Mouse (Mus musculus) midbrain, embryonic 16.5 days (tissue): ENCODE measurements around the gene Dclk1. TPM values are rescaled to one million over a fixed set of nuclear protein-coding genes. Genes with fewer than 3 reads are reported as not detected.

Experiments used
- ATAC-seq: fragments of 200-750 bp; cut with Nextera tagmentation; 2 replicates; pipeline ENCODE4 v1.8.0; 2017; ENCODE audit warnings: moderate TSS enrichment
- H3K27ac ChIP-seq: fragments of 300-500 bp; sonication (generic); 2 replicates; pipeline ENCODE4 v1.5.1; 2014; ENCODE audit warnings: mild to moderate bottlenecking, low read length, mixed read lengths
- H3K27me3 ChIP-seq: fragments of 300-500 bp; sonication (generic); 2 replicates; pipeline ENCODE4 v1.6.1; 2014; ENCODE audit warnings: low read depth, low read length, mixed read lengths; ENCODE audit not compliant: control insufficient read depth, insufficient read depth
- H3K36me3 ChIP-seq: fragments of 300-500 bp; sonication (generic); 2 replicates; pipeline ENCODE4 v1.6.1; 2014; ENCODE audit warnings: mild to moderate bottlenecking, low read length, moderate library complexity, mixed read lengths; ENCODE audit not compliant: control insufficient read depth, insufficient read depth
- H3K4me1 ChIP-seq: fragments of 300-500 bp; sonication (generic); 2 replicates; pipeline ENCODE4 v1.6.1; 2014; ENCODE audit warnings: mild to moderate bottlenecking, low read length, mixed read lengths; ENCODE audit not compliant: control insufficient read depth, insufficient read depth
- H3K4me2 ChIP-seq: fragments of 300-500 bp; sonication (generic); 2 replicates; pipeline ENCODE4 v1.6.1; 2014; ENCODE audit warnings: mild to moderate bottlenecking, low read length, mixed read lengths
- H3K4me3 ChIP-seq: fragments of 300-500 bp; sonication (generic); 2 replicates; pipeline ENCODE4 v1.5.1; 2014; ENCODE audit warnings: low read depth, mild to moderate bottlenecking, low read length, moderate library complexity, mixed read lengths
- H3K9ac ChIP-seq: fragments of 300-500 bp; sonication (generic); 2 replicates; pipeline ENCODE4 v1.6.1; 2014; ENCODE audit warnings: low read depth, low read length, mixed read lengths
- H3K9me3 ChIP-seq: fragments of 300-500 bp; sonication (generic); replicated peaks from 2 replicates; pipeline ENCODE4 v1.6.1; 2014; ENCODE audit warnings: mild to moderate bottlenecking, low read length, mixed read lengths; ENCODE audit not compliant: control insufficient read depth, poor library complexity, severe bottlenecking
- WGBS: fragments of 180-500 bp; shearing (Covaris S2); extraction: QIAGEN DNeasy Blood & Tissue Kit; methylation state at CpG from one replicate; pipeline ENCODE4 v1.1.7; 2014; 5-methylcytosine and 5-hydroxymethylcytosine counted together
- polyA plus RNA-seq: library from polyadenylated mRNA; unstranded; fragments of >200 nt; fragmentation: Nextera tagmentation; extraction: Ambion mirVana; gene quantifications from 2 replicates; pipeline ENCODE4 v1.2.1, GENCODE M21; 2015

The Dclk1 gene
- polyA plus RNA-seq, 1 experiment from 2014 or later = 293 TPM

DNA sequence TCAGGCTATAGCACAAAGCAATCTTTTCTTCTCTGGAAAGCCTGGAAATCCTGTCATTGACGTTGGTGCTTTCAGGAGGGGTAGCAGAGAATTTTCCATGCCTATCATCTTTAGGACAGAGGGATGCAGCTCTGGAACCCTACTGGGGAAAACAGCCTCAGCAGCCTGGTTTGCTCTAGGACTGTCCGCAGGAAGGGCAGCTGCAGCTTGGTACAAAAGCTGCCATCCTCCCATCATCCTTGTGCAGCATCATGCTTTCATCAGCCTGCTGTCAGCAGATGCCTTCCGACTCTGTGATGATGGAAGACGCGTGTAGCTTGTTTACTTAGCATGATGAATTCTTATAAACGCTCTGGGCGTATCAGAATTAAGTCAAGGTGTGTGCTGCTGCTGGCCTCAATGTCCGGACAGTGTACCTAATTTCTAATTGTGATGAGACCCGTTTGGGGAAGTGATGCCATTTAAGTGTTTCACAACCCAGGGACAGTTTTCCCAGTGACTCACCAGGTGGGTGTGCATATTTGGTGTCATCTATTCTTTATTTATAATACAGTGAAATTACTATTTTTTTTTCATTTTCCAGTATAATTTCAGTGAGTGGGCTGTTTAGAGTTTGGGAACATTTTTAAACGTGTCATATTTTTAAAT is 50.7 kb downstream of the Dclk1 start:
- Histone ChIP-seq H3K36me3 (no peaks in the 10 kb centered on the region), H3K4me1 (peaks cover 4% of the 10 kb centered on the region; the same call in 1 of the 2 replicates), H3K27ac (no peak overlapping the region), H3K4me3 (no peak overlapping the region), H3K9me3 (no peaks in the 10 kb centered on the region), H3K4me2 (no peak overlapping the region), H3K9ac (no peak overlapping the region), H3K27me3 (no peaks in the 10 kb centered on the region)
- 59% methylated on average over 10 of the region's 10 CpGs for WGBS
- no peak for ATAC-seq

- Histone ChIP-seq H3K36me3 (0 out of 2 replicates have a peak, but pooled peaks cover 2% of the 10 kb centered on the region), H3K27me3 (no peaks in the 10 kb centered on the region), H3K27ac (no peak overlapping the region), H3K4me2 (no peak overlapping the region), H3K9me3 (no peaks in the 10 kb centered on the region), H3K4me1 (peaks cover 12% of the 10 kb centered on the region), H3K4me3 (no peak overlapping the region), H3K9ac (no peak overlapping the region)
- ATAC-seq = no peak
Measured at GRCm38 (mm10) chr3:55305653-55306052, 63.5 kb downstream of the Dclk1 start.

DNA sequence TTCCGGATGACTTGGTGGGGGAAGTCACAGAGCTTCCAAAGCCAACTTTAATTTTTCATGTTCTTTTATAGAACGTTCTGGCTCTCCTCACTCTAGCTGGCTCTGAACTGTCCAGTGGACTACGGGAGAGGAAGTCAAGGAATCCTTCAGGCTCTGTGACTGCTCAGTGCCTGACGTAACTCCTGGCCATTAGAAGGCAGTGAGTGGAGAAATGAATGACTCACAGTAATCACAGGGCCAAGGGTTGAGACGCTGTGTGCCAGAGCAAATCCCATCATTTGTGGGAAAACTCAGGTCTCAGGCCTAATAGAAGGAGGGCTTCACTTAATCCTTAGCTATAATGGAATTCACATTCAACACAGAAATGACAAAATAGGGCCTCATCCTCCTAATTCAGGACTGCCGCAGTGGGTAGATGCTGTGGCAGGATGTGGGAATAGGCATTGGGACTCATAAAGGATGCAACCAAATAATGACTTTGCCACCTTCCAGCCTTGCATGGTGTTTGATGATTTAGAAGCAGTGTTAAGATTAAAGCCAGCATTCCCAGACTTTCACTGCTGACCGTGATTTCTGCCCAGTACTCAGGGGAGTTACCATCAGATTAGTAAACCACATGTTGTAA is 65.5 kb downstream of the Dclk1 start:
- Histone ChIP-seq H3K9ac (no peak overlapping the region), H3K9me3 (no peaks in the 10 kb centered on the region), H3K27ac (no peak overlapping the region), H3K27me3 (no peaks in the 10 kb centered on the region), H3K4me2 (no peak overlapping the region), H3K36me3 (no peaks in the 10 kb centered on the region), H3K4me3 (no peak overlapping the region), H3K4me1 (peaks cover 12% of the 10 kb centered on the region)
- no peak; the same call in 1 of the 2 replicates for ATAC-seq
- 45% methylated on average over 7 of the region's 7 CpGs for WGBS

DNA sequence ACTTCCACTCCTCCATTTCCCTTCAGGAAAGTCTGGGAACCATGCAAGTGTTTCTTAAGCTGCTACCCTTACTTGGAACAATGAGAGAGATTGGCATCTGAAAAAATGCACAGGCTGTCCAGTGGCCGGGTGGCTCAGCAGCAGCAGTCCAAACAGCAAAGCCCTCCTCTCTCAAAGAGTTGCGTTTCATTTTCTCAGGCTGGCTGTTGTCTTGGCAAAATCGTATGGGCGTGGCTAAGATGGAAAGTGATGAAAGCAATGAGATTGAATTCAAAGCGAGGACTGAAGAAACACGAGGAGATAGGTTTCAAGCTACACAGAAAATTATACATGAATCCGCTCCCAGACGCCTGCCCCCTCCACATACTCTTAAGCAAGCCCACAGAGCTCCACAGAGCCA is 67.8 kb downstream of the Dclk1 start:
- H3K9me3 ChIP-seq = no peaks in the 10 kb centered on the region
- no peak overlapping the region for H3K4me3 ChIP-seq
- 61% methylated on average over 8 of the region's 8 CpGs for WGBS
- H3K27ac ChIP-seq = no peak overlapping the region
- peaks cover 12% of the 10 kb centered on the region for H3K4me1 ChIP-seq
- H3K9ac ChIP-seq = no peak overlapping the region
- H3K36me3 ChIP-seq = no peaks in the 10 kb centered on the region
- H3K4me2 ChIP-seq = no peak overlapping the region
- no peaks in the 10 kb centered on the region for H3K27me3 ChIP-seq
- no peak for ATAC-seq

DNA sequence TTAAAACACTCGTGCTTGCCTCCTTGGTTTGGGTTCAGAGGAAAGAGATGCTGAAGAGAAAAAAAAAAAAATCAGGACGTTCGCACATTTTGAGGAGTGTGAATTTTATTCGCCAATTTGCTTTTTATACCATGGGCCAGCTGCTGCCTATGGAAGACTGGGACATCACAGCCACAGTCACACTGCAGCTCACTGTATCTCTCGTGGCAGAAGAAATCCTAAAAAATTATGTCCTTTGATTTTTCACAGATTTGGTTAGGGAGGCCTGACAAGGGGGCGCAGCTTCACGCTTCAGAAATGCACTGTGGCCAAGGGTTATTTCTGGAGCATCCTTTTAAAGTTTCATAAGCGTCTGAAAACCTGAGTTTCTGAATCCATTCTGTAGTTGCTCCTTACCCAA is 73.7 kb downstream of the Dclk1 start:
- no peaks in the 10 kb centered on the region for H3K9me3 ChIP-seq
- H3K4me2 ChIP-seq = no peak overlapping the region
- no peaks in the 10 kb centered on the region for H3K27me3 ChIP-seq
- H3K4me3 ChIP-seq = no peak overlapping the region
- no peak overlapping the region for H3K27ac ChIP-seq
- no peak for ATAC-seq
- WGBS = 81% methylated on average over 8 of the region's 8 CpGs
- no peaks in the 10 kb centered on the region; the same call in 1 of the 2 replicates for H3K4me1 ChIP-seq
- no peak overlapping the region for H3K9ac ChIP-seq
- H3K36me3 ChIP-seq = no peaks in the 10 kb centered on the region

- no peaks in the 10 kb centered on the region for H3K36me3 ChIP-seq
- no peak overlapping the region for H3K27ac ChIP-seq
- no peak overlapping the region for H3K9ac ChIP-seq
- no peak overlapping the region for H3K4me3 ChIP-seq
- H3K4me2 ChIP-seq = no peak overlapping the region
- 85% methylated on average over 1 of the region's 1 CpGs for whole genome bisulfite sequencing
- no peaks in the 10 kb centered on the region for H3K4me1 ChIP-seq
- H3K27me3 ChIP-seq = no peaks in the 10 kb centered on the region
- no peak for ATAC-seq
- H3K9me3 ChIP-seq = no peaks in the 10 kb centered on the region
Measured at GRCm38 (mm10) chr3:55318021-55318420, 75.9 kb downstream of the Dclk1 start.

- no peaks in the 10 kb centered on the region for H3K9me3 ChIP-seq
Measured at GRCm38 (mm10) chr3:55320572-55320971, 78.4 kb downstream of the Dclk1 start.

DNA sequence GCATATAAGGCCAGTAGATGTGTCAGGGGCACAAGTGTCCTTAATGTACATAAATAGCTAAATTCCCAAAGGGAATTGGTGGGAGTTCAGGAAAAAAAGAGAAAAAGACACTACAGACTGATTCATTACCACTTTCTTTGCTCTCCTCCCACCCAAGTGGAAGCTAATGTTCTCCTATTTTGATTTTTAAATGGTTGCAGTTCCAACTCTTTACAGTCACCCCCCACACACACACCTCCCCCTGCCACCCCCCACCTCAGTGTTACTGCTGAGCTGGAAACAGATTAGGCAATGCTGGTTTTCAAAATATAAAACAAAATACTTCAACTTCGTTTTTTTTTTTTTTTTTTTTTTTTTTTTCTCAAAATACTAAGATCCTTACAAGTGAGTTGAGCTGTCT is 81.9 kb downstream of the Dclk1 start:
- H3K4me1 ChIP-seq = no peaks in the 10 kb centered on the region
- H3K4me2 ChIP-seq = no peak overlapping the region
- H3K36me3 ChIP-seq = no peaks in the 10 kb centered on the region
- H3K4me3 ChIP-seq = no peak overlapping the region
- H3K9ac ChIP-seq = no peak overlapping the region
- no peaks in the 10 kb centered on the region for H3K9me3 ChIP-seq
- 59% methylated on average over 1 of the region's 1 CpGs for WGBS
- no peak for ATAC-seq
- H3K27me3 ChIP-seq = no peaks in the 10 kb centered on the region
- H3K27ac ChIP-seq = no peak overlapping the region

More at GRCm38 (mm10) chr3:55320572-55320971, 78.4 kb downstream of the Dclk1 start:
- Histone ChIP-seq H3K4me3 (no peak overlapping the region), H3K27ac (no peak overlapping the region), H3K36me3 (no peaks in the 10 kb centered on the region), H3K27me3 (no peaks in the 10 kb centered on the region), H3K4me1 (no peaks in the 10 kb centered on the region), H3K4me2 (no peak overlapping the region), H3K9ac (no peak overlapping the region)
- WGBS = 89% methylated on average over 3 of the region's 3 CpGs
- no peak for ATAC-seq

- Histone ChIP-seq H3K27ac (no peak overlapping the region), H3K4me2 (no peak overlapping the region), H3K4me3 (no peak overlapping the region), H3K27me3 (no peaks in the 10 kb centered on the region), H3K9me3 (no peaks in the 10 kb centered on the region), H3K36me3 (no peaks in the 10 kb centered on the region), H3K9ac (no peak overlapping the region), H3K4me1 (no peaks in the 10 kb centered on the region)
- 91% methylated on average over 4 of the region's 4 CpGs for WGBS
- ATAC-seq = no peak
Measured at GRCm38 (mm10) chr3:55330496-55330895, 88.3 kb downstream of the Dclk1 start.
